20 mouse cellular contexts compared by ENCODE assay signal in the genomic region with DNA sequence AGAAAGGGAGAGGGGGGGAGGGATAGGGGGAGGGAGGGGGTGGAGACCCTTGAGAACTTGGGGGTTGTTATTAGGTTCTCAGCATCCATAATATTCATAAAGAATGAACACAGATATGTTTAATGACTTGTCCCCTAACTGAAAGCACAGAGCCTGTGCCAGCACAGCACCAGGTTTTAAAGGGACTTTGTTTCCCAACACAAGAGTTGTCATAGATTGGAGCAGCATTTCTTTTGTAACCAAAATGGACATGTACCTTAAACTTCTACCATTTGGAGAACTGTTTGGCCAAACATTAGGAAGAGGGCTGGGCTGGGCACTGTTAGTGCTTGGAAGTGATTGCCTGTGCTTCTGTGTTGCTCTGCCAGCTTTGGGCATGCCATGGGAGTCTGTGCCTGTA.
DNase-seq lines count a peak whose midpoint lies in the region; TF ChIP-seq lines count a peak whose summit lies in the region.
"Had no signal": no experiment of that assay in that cellular context is flagged by ENCODE, and none has a peak within 500 bp of the region (broad histone marks: within the 10 kb centered on the region; RNA-seq: fewer than 3 reads in every experiment).

No protein-coding gene starts in this region.

- intact Hi-C loops in gastrocnemius, adult 2 months (cut with DNase I): no loop called here
- intact Hi-C loops in gastrocnemius, postnatal 36 days (cut with DNase I): no loop called here

- TF ChIP-seq CTCF in gastrocnemius, adult 2 months (IDR thresholded peaks at IDR 0.05): no peak

- no peak for DNase-seq in gastrocnemius, adult 2 months
- no peak for DNase-seq in gastrocnemius, postnatal 36 days
- DNase-seq in liver: no peak
- DNase-seq in kidney, adult 11 months: no peak
- DNase-seq: adrenal gland, adult 8-10 months; adrenal gland, postnatal 14 days; adrenal gland, postnatal 36 days; cerebellum, adult 11 months; cerebellum, adult 18-20 months; cerebellum, adult 8-10 months; cerebellum, adult 9-11 months; cerebellum, postnatal 14 days; cerebellum, postnatal 36 days; embryo, embryonic 11 days; forebrain, postnatal 0 days had no signal

- peak overlapping the region; percentile 44; the same call in 1 of the 2 replicates for H3K27ac ChIP-seq in gastrocnemius, adult 2 months
- H3K27ac ChIP-seq in brown adipose tissue, adult 24 weeks (replicated peaks; ENCODE audit: low read depth, low read length): 0 out of 2 replicates have a peak overlapping the region, but pooled peaks have one; percentile 48
- H3K27ac ChIP-seq: embryonic facial prominence, embryonic 13.5 days; embryonic facial prominence, embryonic 15.5 days; forebrain, embryonic 13.5 days; forebrain, embryonic 15.5 days had no signal

- H3K4me3 ChIP-seq in gastrocnemius, adult 2 months: no peak overlapping the region
- no peak overlapping the region for H3K4me3 ChIP-seq in brown adipose tissue, adult 24 weeks (ENCODE audit: insufficient read depth, low read depth, low read length)
- H3K4me3 ChIP-seq: embryonic facial prominence, embryonic 13.5 days; embryonic facial prominence, embryonic 15.5 days; forebrain, embryonic 13.5 days; forebrain, embryonic 15.5 days had no signal

- peaks cover 3% of the 10 kb centered on the region for H3K4me1 ChIP-seq in brown adipose tissue, adult 24 weeks (ENCODE audit: control insufficient read depth, insufficient read depth, insufficient read length, low read length)
- H3K4me1 ChIP-seq: embryonic facial prominence, embryonic 15.5 days had no signal
